Mouse (Mus musculus) myocyte (in vitro differentiated cells): Measurements from ENCODE around the gene F5. TPM values are rescaled to one million over a fixed set of nuclear protein-coding genes. Genes with fewer than 3 reads are reported as not detected.

Source experiments
- H3K27me3 ChIP-seq: one replicate; pipeline ENCODE4 v1.6.1; 2011; ENCODE audit not compliant: control insufficient read depth, insufficient read depth, insufficient read length
- H3K36me3 ChIP-seq: one replicate; pipeline ENCODE4 v1.6.1; 2011; ENCODE audit not compliant: control insufficient read depth, insufficient read depth
- H3K4me2 ChIP-seq: one replicate; pipeline ENCODE4 v1.6.1; 2011; ENCODE audit warnings: low read depth, control low read depth
- H3K4me3 ChIP-seq: one replicate; pipeline ENCODE4 v1.5.1; 2011; ENCODE audit warnings: mild to moderate bottlenecking, control low read depth, moderate library complexity
- H3K79me2 ChIP-seq: one replicate; pipeline ENCODE4 v1.6.1; 2011; ENCODE audit not compliant: control insufficient read depth, insufficient read depth
- H3ac ChIP-seq: one replicate; pipeline ENCODE4 v1.6.1; 2011; ENCODE audit not compliant: control insufficient read depth, insufficient read length
- CEBPB ChIP-seq: IDR thresholded peaks from 2 replicates; pipeline ENCODE4 v1.6.1; 2011; ENCODE audit warnings: mild to moderate bottlenecking, moderate library complexity; ENCODE audit not compliant: poor library complexity, insufficient read depth, severe bottlenecking
- E2F4 ChIP-seq: IDR thresholded peaks from one replicate; pipeline ENCODE4 v1.6.1; 2011; ENCODE audit warnings: mild to moderate bottlenecking, control low read depth, moderate library complexity; ENCODE audit not compliant: insufficient read depth
- MAX ChIP-seq: IDR thresholded peaks from one replicate; pipeline ENCODE4 v1.6.1; 2011; ENCODE audit warnings: low read depth, mild to moderate bottlenecking, control low read depth
- MYOD1 ChIP-seq, 3 experiments: IDR thresholded peaks; one replicate each; pipeline ENCODE4 v1.6.1; 2011; ENCODE audit warnings: control low read depth in 2 of 3, low read depth in 2 of 3, mild to moderate bottlenecking in 2 of 3, moderate library complexity in 1 of 3; ENCODE audit not compliant: insufficient read length in 2 of 3, control insufficient read depth in 1 of 3
- MYOG ChIP-seq, 3 experiments: IDR thresholded peaks; one replicate each; pipeline ENCODE4 v1.6.1; 2011; ENCODE audit warnings: control low read depth in 2 of 3, low read depth in 2 of 3, mild to moderate bottlenecking in 2 of 3; ENCODE audit not compliant: insufficient read length in 2 of 3, control insufficient read depth in 1 of 3, insufficient read depth in 1 of 3
- POLR2A ChIP-seq: IDR thresholded peaks from one replicate; pipeline ENCODE4 v1.6.1; 2011; ENCODE audit warnings: low read depth, mild to moderate bottlenecking, control low read depth, moderate library complexity; ENCODE audit not compliant: insufficient read length
- POLR2AphosphoS2 ChIP-seq: IDR thresholded peaks from one replicate; pipeline ENCODE4 v1.6.1; 2011; ENCODE audit warnings: low read depth, control low read depth; ENCODE audit not compliant: insufficient read length
- REST ChIP-seq: IDR thresholded peaks from one replicate; pipeline ENCODE4 v1.6.1; 2011; ENCODE audit warnings: mild to moderate bottlenecking, control low read depth, moderate library complexity; ENCODE audit not compliant: insufficient read depth, insufficient read length
- SRF ChIP-seq: IDR thresholded peaks from one replicate; pipeline ENCODE4 v1.6.1; 2011; ENCODE audit warnings: low read depth; ENCODE audit not compliant: control insufficient read depth, insufficient read length
- TCF12 ChIP-seq: IDR thresholded peaks from one replicate; pipeline ENCODE4 v1.6.1; 2011; ENCODE audit warnings: mild to moderate bottlenecking, control low read depth; ENCODE audit not compliant: poor library complexity, insufficient read depth, severe bottlenecking
- TCF3 ChIP-seq: IDR thresholded peaks from one replicate; pipeline ENCODE4 v1.6.1; 2011; ENCODE audit warnings: low read depth, control low read depth; ENCODE audit not compliant: insufficient read length
- USF1 ChIP-seq: IDR thresholded peaks from one replicate; pipeline ENCODE4 v1.6.1; 2011; ENCODE audit warnings: low read depth, mild to moderate bottlenecking, control low read depth, moderate library complexity
- polyA plus RNA-seq: library from polyadenylated mRNA; unstranded; fragments of >200 nt; fragmentation: generic; extraction: Trizol; gene quantifications from one replicate; pipeline ENCODE4 v1.2.1, GENCODE M21; 2012; ENCODE audit warnings: missing spikeins

Gene F5
- polyA plus RNA-seq, 1 experiment = 0.02 TPM

DNA sequence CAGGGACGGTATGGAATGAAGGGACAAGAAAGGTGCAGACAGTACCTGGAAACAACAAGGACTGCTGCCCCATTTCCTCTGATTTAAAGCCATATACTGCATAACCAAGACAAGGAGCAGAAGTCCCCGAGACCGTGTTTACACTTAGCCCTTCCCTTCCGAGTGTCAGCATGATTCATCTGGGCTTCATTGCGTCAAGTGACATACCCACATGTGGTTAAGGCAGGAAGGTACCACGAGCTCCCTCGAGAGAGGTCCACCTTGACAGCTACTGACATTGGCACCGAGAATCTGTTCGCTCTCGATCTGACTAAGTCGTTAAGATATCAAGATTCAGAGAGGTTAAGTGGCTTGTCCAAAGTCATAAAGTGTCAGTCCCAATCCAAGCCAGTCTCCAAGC lies 15.7 kb upstream of the F5 start:
- no peak overlapping the region for H3K4me3 ChIP-seq
- H3K4me2 ChIP-seq = peak overlapping the region; percentile 74
- H3K27me3 ChIP-seq = no peaks in the 10 kb centered on the region
- no peak for TF ChIP-seq POLR2AphosphoS2
- TF ChIP-seq E2F4 = no peak
- no peak for TF ChIP-seq MYOD1 (IDR thresholded peaks at IDR 0.05; ENCODE audit: control insufficient read depth in 1 of 3, insufficient read length in 2 of 3, low read depth in 2 of 3)
- H3K79me2 ChIP-seq = no peaks in the 10 kb centered on the region
- H3K36me3 ChIP-seq = no peaks in the 10 kb centered on the region
- H3ac ChIP-seq = no peak overlapping the region

DNA sequence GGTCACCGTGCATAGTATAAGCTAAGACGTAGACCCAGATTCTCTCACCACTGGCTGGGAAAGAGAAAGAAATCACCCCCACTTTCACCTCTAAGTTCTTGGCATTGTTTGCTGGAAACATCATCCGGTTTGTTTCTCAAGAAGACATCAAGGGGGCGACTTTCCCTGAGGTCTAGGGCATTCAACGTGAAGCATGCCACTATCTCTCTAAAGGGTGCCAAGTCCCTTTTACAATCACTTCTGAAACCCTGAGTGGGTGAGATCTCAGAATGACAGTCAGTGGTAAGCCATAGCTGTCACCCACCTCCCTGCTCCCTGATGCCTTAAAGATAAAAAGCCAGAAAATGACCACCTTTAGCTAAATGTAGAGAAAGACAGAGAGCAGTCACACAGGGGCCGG lies 15.0 kb upstream of the F5 start:
- no peak overlapping the region for H3ac ChIP-seq
- H3K4me2 ChIP-seq = no peak overlapping the region
- H3K36me3 ChIP-seq = no peaks in the 10 kb centered on the region
- TF ChIP-seq E2F4 = no peak
- no peak for TF ChIP-seq MYOG (IDR thresholded peaks at IDR 0.05; ENCODE audit: control insufficient read depth in 1 of 3, insufficient read depth in 1 of 3, insufficient read length in 2 of 3, low read depth in 2 of 3)
- no peak for TF ChIP-seq POLR2AphosphoS2
- TF ChIP-seq TCF3 = no peak
- no peak for TF ChIP-seq SRF
- TF ChIP-seq REST = no peak
- no peak for TF ChIP-seq CEBPB
- no peak for TF ChIP-seq USF1
- TF ChIP-seq MYOD1 (IDR thresholded peaks at IDR 0.05; ENCODE audit: control insufficient read depth in 1 of 3, insufficient read length in 2 of 3, low read depth in 2 of 3) = no peak
- no peak for TF ChIP-seq TCF12
- no peak for TF ChIP-seq MAX
- TF ChIP-seq POLR2A = no peak
- H3K27me3 ChIP-seq = no peaks in the 10 kb centered on the region
- H3K79me2 ChIP-seq = no peaks in the 10 kb centered on the region
- H3K4me3 ChIP-seq = no peak overlapping the region

DNA sequence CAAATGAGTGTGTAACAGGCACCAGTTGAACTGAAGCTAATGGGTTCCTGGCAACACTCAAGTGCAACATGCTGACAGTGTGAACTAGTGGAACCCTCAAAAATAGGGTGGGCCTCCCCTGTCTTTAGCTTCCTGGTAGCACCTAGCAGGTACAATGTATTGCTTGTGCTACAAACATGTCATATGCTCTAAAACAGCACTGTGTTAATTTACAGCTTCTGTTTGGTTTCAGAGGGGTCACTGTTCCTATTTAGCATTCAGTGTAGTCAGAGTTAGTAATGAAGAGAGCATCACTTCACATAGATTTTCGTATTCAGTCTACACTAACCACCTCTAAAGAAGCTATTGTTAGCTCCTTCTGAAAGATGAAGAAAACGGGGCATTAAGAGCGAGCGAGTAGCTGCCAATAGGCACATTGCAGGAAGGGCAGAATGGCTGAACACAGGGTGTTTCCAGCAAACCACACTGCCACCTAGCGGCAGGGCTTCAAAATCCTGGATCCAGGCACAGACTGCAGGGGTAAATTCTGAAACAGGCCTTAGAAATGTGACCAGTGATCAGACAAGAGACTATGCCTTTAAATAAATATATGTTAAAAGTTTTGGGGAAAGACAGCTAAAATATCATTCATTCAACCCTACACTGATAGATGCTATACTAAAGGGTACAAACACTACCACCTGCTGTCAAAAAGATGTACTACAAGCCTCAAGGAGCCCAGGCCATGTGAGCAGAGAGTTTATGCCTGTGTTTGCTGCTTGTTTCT lies 13.1 kb upstream of the F5 start:
- H3K4me3 ChIP-seq = no peak overlapping the region
- H3K79me2 ChIP-seq = no peaks in the 10 kb centered on the region
- no peak for TF ChIP-seq MAX
- no peak for TF ChIP-seq SRF
- TF ChIP-seq MYOD1 (IDR thresholded peaks at IDR 0.05; ENCODE audit: control insufficient read depth in 1 of 3, insufficient read length in 2 of 3, low read depth in 2 of 3) = no peak
- no peak for TF ChIP-seq POLR2A
- no peak for TF ChIP-seq CEBPB
- no peak for TF ChIP-seq USF1
- TF ChIP-seq TCF3 = no peak
- no peak for TF ChIP-seq REST
- no peak for TF ChIP-seq E2F4
- no peak for TF ChIP-seq MYOG (IDR thresholded peaks at IDR 0.05; ENCODE audit: control insufficient read depth in 1 of 3, insufficient read depth in 1 of 3, insufficient read length in 2 of 3, low read depth in 2 of 3)
- no peak for TF ChIP-seq TCF12
- no peak for TF ChIP-seq POLR2AphosphoS2
- peak overlapping the region; percentile 42 for H3K4me2 ChIP-seq
- no peak overlapping the region for H3ac ChIP-seq
- H3K27me3 ChIP-seq = no peaks in the 10 kb centered on the region
- H3K36me3 ChIP-seq = no peaks in the 10 kb centered on the region

DNA sequence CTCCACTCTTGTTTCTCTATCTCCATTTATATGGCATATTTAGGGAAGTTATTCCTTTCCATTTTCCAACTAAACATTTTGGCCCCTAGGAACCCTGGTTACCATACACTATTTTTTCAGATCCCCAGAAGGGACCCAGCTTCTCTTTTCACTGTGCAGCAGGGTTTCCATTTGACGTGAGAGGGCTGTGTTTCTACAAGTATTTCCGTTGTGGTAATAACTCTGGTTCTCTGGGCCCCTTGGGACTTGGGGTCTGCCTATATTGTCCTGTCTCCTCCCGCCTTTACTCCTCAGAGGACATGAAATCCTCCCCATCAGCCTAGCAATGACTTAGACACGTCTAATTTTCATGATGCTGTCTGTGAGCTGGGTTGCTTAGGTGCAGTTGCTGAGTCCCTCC lies 12.2 kb upstream of the F5 start:
- Histone ChIP-seq H3K4me3 (no peak overlapping the region), H3K4me2 (no peak overlapping the region), H3K27me3 (no peaks in the 10 kb centered on the region), H3K36me3 (no peaks in the 10 kb centered on the region), H3ac (no peak overlapping the region), H3K79me2 (no peaks in the 10 kb centered on the region)
- TF ChIP-seq E2F4 (no peak), TCF3 (no peak), CEBPB (no peak), MAX (no peak), MYOG (IDR thresholded peaks at IDR 0.05; ENCODE audit: control insufficient read depth in 1 of 3, insufficient read depth in 1 of 3, insufficient read length in 2 of 3, low read depth in 2 of 3) (no peak)

DNA sequence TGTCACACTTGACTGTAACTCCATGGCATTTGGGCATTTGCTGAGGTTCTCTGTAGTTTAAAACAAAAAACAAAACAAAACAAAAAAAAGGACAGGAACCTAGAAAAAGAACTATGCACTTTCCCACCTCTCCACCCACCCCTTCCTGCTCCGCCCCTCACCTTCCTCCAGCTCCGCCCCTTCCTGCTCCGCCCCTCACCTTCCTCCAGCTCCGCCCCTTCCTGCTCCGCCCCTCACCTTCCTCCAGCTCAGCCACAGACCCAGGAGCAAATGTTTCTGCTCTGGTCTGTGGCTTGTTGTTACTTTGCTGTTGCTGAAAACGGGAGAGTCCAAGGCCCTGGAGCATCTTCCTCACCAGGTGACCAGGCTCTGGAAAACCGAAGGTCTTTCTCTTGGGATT lies 2.6 kb upstream of the F5 start:
- H3K27me3 ChIP-seq = no peaks in the 10 kb centered on the region
- H3K4me3 ChIP-seq = no peak overlapping the region
- H3K36me3 ChIP-seq = no peaks in the 10 kb centered on the region
- no peaks in the 10 kb centered on the region for H3K79me2 ChIP-seq
- TF ChIP-seq MYOD1 (IDR thresholded peaks at IDR 0.05; ENCODE audit: control insufficient read depth in 1 of 3, insufficient read length in 2 of 3, low read depth in 2 of 3) (no peak), E2F4 (no peak), CEBPB (no peak), TCF3 (no peak), MYOG (IDR thresholded peaks at IDR 0.05; ENCODE audit: control insufficient read depth in 1 of 3, insufficient read depth in 1 of 3, insufficient read length in 2 of 3, low read depth in 2 of 3) (no peak), POLR2AphosphoS2 (no peak), TCF12 (no peak)
- H3K4me2 ChIP-seq = no peak overlapping the region
- no peak overlapping the region for H3ac ChIP-seq
